Mouse (Mus musculus) ovary, adult 18-20 months (tissue): ENCODE results near the gene Cldn13.
"Not testable (repeated sequence)": the region's sequence is repeated elsewhere in the genome, so short reads cannot be mapped to it uniquely, and the experiment has no call there.

Source experiments
- DNase-seq: peaks from one replicate; pipeline ENCODE4 v3.0.0; 2022; ENCODE audit warnings: low spot score, mixed read lengths

Gene Cldn13

GRCm38 (mm10) chr5:134915311-134915710 lies at the start of gene Cldn13:
Cldn13 (minus strand) TSS chr5:134915526.
- no peak for DNase-seq

GRCm38 (mm10) chr5:134964655-134965054 lies 49.3 kb upstream of the Cldn13 start:
- not testable (repeated sequence) for DNase-seq

GRCm38 (mm10) chr5:134963546-134963945 lies 48.2 kb upstream of the Cldn13 start:
- DNase-seq: no peak

GRCm38 (mm10) chr5:134961519-134961918 lies 46.2 kb upstream of the Cldn13 start:
- DNase-seq: no peak

GRCm38 (mm10) chr5:134960430-134960829 lies 45.1 kb upstream of the Cldn13 start:
- no peak for DNase-seq

GRCm38 (mm10) chr5:134959114-134959513 lies 43.8 kb upstream of the Cldn13 start:
- no peak for DNase-seq

GRCm38 (mm10) chr5:134955491-134955890 lies 40.2 kb upstream of the Cldn13 start:
- no peak for DNase-seq

- DNase-seq: no peak
These were observed 35.9 kb upstream of the Cldn13 start for GRCm38 (mm10) chr5:134951053-134951884.

GRCm38 (mm10) chr5:134948085-134948439 lies 32.7 kb upstream of the Cldn13 start:
- no peak for DNase-seq

GRCm38 (mm10) chr5:134947420-134948084 lies 32.2 kb upstream of the Cldn13 start:
- no peak for DNase-seq

- no peak for DNase-seq
These were observed 31.5 kb upstream of the Cldn13 start, which contains the start of gene Cldn4 for GRCm38 (mm10) chr5:134946857-134947255. Cldn4 (minus strand) TSS chr5:134946934.

GRCm38 (mm10) chr5:134946063-134946856 lies 30.9 kb upstream of the Cldn13 start:
- DNase-seq: no peak

- DNase-seq: no peak
These were observed 30.1 kb upstream of the Cldn13 start for GRCm38 (mm10) chr5:134945266-134945959.

GRCm38 (mm10) chr5:134944179-134944578 lies 28.9 kb upstream of the Cldn13 start:
- DNase-seq: no peak

- no peak for DNase-seq
These were observed 27.4 kb upstream of the Cldn13 start for GRCm38 (mm10) chr5:134942740-134943139.

GRCm38 (mm10) chr5:134941472-134942209 lies 26.3 kb upstream of the Cldn13 start:
- no peak for DNase-seq

- DNase-seq: not testable (repeated sequence)
These were observed 24.2 kb upstream of the Cldn13 start for GRCm38 (mm10) chr5:134939554-134939953.

- DNase-seq: no peak
These were observed 23.7 kb upstream of the Cldn13 start for GRCm38 (mm10) chr5:134939069-134939468.

- no peak for DNase-seq
These were observed 21.4 kb upstream of the Cldn13 start for GRCm38 (mm10) chr5:134936626-134937185.

GRCm38 (mm10) chr5:134936051-134936450 lies 20.7 kb upstream of the Cldn13 start:
- no peak for DNase-seq

GRCm38 (mm10) chr5:134934666-134935065 lies 19.3 kb upstream of the Cldn13 start:
- no peak for DNase-seq
